Mouse (Mus musculus) myocyte (in vitro differentiated cells): ENCODE measurements at regions not wholly inside any gene's neighbourhood (a gene's known extent, or its start where the extent isn't known, plus 50 kb on each side); places are given as distances from the start of the nearest gene placed in this dataset.
A peak's percentile ranks its signal among the peaks of the same experiment; 100 is the strongest.

Experiments used
- CEBPB ChIP-seq: IDR thresholded peaks from 2 replicates; pipeline ENCODE4 v1.6.1; 2011; ENCODE audit warnings: mild to moderate bottlenecking, moderate library complexity; ENCODE audit not compliant: poor library complexity, insufficient read depth, severe bottlenecking
- E2F4 ChIP-seq: IDR thresholded peaks from one replicate; pipeline ENCODE4 v1.6.1; 2011; ENCODE audit warnings: mild to moderate bottlenecking, control low read depth, moderate library complexity; ENCODE audit not compliant: insufficient read depth
- MAX ChIP-seq: IDR thresholded peaks from one replicate; pipeline ENCODE4 v1.6.1; 2011; ENCODE audit warnings: low read depth, mild to moderate bottlenecking, control low read depth
- MYOG ChIP-seq, 3 experiments: IDR thresholded peaks; one replicate each; pipeline ENCODE4 v1.6.1; 2011; ENCODE audit warnings: control low read depth in 2 of 3, low read depth in 2 of 3, mild to moderate bottlenecking in 2 of 3; ENCODE audit not compliant: insufficient read length in 2 of 3, control insufficient read depth in 1 of 3, insufficient read depth in 1 of 3
- POLR2A ChIP-seq: IDR thresholded peaks from one replicate; pipeline ENCODE4 v1.6.1; 2011; ENCODE audit warnings: low read depth, mild to moderate bottlenecking, control low read depth, moderate library complexity; ENCODE audit not compliant: insufficient read length
- POLR2AphosphoS2 ChIP-seq: IDR thresholded peaks from one replicate; pipeline ENCODE4 v1.6.1; 2011; ENCODE audit warnings: low read depth, control low read depth; ENCODE audit not compliant: insufficient read length
- TCF3 ChIP-seq: IDR thresholded peaks from one replicate; pipeline ENCODE4 v1.6.1; 2011; ENCODE audit warnings: low read depth, control low read depth; ENCODE audit not compliant: insufficient read length

- TF ChIP-seq POLR2AphosphoS2 = no peak
- TF ChIP-seq POLR2A = no peak
- TF ChIP-seq MAX = no peak
- TF ChIP-seq MYOG (IDR thresholded peaks at IDR 0.05; ENCODE audit: control insufficient read depth in 1 of 3, insufficient read depth in 1 of 3, insufficient read length in 2 of 3, low read depth in 2 of 3) = peak in 1 of 3 experiments; percentile 10
- no peak for TF ChIP-seq CEBPB
- TF ChIP-seq E2F4 = no peak
- TF ChIP-seq TCF3 = no peak
Observed at GRCm38 (mm10) chrX:99232331-99232730, 96.4 kb downstream of the Efnb1 start.
